Mouse (Mus musculus) thymus, postnatal 0 days (tissue): ENCODE measurements around the gene Pter. TPM values are rescaled to one million over a fixed set of nuclear protein-coding genes. Genes with fewer than 3 reads are reported as not detected.
A peak's percentile ranks its signal among the peaks of the same experiment; 100 is the strongest.

Experiments used
- DNase-seq: peaks from one replicate; pipeline ENCODE4 v3.0.0-alpha.2; 2015; ENCODE audit warnings: low spot score
- polyA plus RNA-seq: library from polyadenylated mRNA; unstranded; fragments of >200 nt; fragmentation: Nextera tagmentation; extraction: Ambion mirVana; gene quantifications from 2 replicates; pipeline ENCODE4 v1.2.1, GENCODE M21; 2015

The Pter gene
- polyA plus RNA-seq, 1 experiment from 2014 or later: 6.8 TPM

DNA sequence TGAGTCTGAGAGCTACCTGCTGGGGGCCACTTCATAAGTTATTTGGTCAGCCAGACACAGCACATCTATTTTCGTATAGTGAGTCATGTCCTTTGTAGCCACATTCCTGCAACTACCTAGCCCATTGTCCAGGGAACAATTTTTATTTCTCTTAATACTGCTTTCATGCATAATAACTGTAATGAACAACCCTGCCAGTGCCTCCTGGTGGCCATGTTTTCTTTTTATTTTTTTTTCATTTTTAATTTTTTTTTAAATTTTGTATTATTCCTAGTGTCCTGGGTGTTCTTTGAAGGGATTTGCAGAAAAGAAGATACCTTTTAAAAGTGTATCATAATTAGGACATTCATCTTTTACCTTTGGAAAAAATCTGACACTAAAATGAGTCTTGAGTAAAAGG is 84.6 kb downstream of the Pter start:
- DNase-seq: no peak

DNA sequence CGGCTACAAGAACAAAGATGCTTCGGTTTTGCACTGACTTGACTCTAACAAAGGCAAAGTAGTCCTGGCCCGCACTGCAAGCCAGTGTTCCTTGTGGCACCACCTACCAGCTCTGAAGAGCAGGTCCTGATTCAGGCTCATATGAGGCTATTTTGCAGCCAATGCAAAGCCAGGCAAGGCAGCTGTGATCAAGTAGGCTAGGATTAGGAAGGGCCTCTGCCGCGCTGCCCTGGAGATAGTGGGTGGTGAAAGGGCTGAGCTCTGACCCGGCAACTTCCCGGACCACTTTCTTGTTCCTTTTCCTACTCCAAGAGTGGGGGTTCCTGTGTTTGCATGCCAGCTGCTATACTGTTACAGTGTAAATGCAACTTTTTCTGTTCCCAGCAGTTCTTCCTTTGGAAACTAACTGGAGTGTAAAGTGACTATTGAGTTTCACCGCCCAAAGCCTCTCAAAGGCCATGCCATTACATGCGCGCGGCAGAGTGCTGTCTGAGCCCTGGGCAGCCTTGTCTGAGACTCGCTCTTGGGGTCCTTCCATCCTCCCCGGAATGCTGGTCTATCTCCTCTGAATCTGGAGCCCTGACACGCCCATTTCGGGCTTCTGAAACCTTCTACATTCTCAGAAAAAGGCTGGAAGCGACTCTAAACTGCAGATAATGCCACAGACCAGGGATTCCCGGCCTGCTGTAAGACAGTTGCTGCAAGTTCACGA is 85.6 kb downstream of the Pter start:
- no peak for DNase-seq

GRCm38 (mm10) chr2:13010030-13010459 is 86.2 kb downstream of the Pter start:
- peak; percentile 26 for DNase-seq

DNA sequence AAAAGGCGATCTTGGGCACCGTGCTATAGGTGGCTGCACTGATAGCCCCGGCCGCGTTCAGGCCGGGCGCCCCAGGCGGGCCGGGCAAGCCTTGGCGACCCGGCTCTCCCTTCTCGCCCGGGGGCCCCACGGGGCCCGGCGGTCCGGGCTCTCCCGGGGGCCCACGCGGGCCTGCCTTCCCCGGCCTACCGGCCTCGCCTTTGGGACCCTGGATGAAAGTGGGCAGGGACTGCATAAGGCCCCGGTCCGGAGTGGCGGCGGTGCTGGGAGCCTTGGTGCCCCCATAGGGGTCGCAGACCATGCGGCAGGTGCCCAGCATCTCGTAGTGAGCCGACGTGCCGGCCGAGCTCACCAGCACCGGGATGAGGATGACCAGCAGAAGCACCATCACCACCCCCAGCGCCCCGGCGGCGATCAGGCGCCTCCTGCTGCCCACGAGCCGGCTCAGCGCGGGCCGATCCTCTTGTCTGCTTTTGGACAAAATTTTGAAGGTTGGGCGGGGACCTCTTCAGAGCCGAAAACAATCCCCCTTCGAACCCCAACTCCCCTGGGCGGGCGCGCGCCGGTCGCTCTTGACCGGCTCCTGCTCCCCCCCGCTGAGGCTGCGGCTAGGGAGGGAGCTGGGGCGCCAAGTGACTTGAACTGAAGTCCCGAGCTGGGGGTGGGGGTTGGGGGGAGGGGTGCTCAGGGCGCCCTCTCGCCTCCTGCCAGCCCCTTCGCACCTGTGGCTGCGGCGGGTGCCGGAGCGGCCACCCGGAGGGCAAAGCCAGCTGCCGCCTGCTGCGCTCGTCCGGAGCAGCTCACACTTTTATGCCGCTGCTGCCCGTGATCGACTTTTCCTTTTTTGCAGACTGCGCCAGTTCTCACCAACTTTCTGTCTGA is 86.9 kb downstream of the Pter start:
- peak; percentile 28 for DNase-seq

GRCm38 (mm10) chr2:13011472-13011871 is 87.6 kb downstream of the Pter start, which contains the start of gene C1ql3:
Gene C1ql3 (minus strand): TSS chr2:13011806.
- peak; percentile 2 for DNase-seq

DNA sequence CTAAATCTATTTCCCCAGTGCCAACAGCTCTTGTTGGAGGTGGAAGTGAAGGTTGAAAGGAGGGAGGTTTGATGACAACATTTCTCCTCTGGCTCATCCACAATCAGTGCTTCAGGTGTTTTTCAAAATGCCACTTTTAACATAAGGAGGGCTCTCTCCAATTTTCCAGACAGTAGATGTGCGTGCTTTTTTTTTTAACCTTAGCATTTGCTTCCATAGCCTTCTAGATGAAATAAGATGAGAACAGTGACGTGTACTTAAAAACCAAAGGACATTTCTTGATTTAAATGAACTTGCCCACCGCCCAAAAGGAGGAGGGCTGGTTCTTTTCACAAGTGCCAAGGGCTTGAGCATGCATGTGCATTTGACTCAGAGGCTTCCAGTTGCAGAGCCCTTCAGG is 88.1 kb downstream of the Pter start:
- DNase-seq: no peak

- DNase-seq: no peak
These were observed 94.5 kb downstream of the Pter start for GRCm38 (mm10) chr2:13018382-13018781.

DNA sequence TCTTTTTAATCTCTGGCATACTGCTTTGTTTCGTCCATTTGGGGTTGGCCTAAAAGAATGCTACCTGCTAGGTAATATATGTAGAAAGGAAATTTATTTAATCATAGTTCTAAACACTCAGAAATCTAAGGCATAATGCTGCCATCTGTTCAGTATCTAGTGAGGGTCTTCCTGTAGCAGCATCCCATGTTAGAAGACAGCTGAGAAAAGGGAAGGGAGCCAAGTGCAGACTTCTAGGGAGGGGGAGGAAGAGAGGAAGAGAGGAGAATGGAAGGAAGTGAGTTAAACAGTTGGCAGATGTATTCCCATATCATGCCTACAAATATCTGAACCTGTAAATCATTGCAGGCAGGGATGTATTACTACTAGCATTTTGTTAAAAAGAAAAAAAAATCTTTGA is 95.0 kb downstream of the Pter start:
- DNase-seq: no peak

DNA sequence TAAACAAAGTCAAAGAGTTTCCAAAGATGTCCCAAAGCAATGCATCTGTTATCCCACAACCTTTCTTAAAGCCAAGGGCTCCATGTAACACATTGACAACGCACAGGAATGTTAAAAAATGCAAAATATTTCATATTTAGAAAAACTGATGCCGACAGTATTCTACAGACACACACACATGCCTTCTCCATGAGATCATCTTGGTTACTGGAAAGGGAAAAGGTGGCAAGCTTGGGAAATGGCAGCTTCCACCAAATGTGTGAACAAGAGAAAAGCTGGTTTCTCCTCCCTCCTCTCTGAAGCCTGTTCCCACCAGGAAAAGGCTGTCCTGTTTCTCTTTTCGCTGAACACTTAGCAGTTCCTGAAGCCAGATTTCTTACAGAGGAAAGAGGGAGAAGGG is 114.9 kb downstream of the Pter start:
- DNase-seq: no peak

DNA sequence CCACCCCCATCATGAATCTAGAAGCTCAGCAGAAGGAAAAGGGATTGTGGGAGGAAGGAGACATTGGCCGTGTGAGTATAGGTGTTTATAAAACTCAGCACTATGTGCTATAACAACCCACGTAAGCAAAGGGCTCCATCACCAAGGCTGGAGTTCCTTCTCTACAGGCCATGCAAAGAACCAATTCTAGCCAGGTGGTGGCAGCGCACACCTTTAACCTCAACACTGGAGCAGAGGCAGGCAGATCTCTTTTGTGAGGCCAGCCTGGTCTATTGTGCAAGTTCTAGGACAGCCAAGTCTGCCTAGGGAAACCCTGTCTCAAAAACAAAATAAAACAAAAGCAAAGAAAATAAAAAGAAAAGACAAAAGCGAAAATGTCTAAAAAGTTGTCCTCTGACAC is 115.9 kb downstream of the Pter start:
- no peak for DNase-seq

DNA sequence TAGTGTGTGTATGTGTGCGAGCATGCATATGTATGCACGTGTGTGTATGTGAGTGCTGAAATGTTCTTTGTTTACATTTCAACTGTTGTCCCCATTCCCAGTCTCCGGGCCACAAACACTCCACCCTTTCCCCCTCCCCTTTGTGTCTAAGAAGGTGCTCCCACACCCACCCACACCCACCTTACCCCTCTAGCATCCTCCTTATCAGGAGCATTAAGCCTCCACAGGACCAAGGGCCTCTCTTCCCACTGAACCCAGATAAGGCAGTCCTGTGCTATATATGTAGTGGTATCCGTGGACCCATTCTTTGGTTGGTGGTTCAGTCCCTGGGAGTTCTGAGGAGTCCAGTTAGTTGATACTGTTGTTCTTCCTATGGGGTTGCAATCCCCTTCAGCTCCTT is 120.7 kb downstream of the Pter start:
- no peak for DNase-seq

DNA sequence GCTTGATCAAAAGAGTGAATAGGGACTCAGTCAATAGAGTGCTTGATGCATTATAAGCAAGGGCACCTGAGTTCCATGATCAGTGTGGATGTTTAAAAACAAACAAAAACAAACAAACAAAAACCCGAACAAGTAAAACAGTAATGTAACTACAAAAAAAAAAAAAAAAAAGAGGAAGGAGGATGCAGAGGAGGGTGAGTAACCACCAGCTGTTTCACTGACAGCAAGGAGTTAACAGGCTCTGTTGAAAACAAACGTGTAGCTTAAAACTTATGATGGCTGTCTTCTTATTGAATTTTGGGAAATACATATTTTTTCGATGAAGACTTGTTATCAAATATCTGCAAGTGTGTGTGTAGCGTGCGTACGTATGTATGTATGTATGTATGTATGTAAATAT is 124.8 kb downstream of the Pter start:
- no peak for DNase-seq

Other genes with a start within 250 kb of the Pter start
- 0.10 and 0.25 TPM in 2 replicates for gene C1ql3, start 87.8 kb downstream of the Pter start, polyA plus RNA-seq